ENCODE assay signal across 11 mouse cellular contexts in genomic region chr4:8372069-8372468, GRCm38 (mm10).
A peak's percentile ranks its signal among the peaks of the same experiment; 100 is the strongest.
DNase-seq lines count a peak whose midpoint lies in the region; ATAC-seq and TF ChIP-seq lines count a peak whose summit lies in the region.
"Had no signal": no experiment of that assay in that cellular context is flagged by ENCODE, and none has a peak within 500 bp of the region (broad histone marks: within the 10 kb centered on the region; RNA-seq: fewer than 3 reads in every experiment).

No protein-coding gene starts in this region.

- no peak overlapping the region for H3K4me2 ChIP-seq in forebrain, embryonic 15.5 days (replicated peaks)
- H3K4me2 ChIP-seq: hindbrain, embryonic 13.5 days had no signal

- H3K4me1 ChIP-seq in forebrain, embryonic 10.5 days, result 0 out of 2 replicates have a peak, but pooled peaks cover under 1% of the 10 kb centered on the region
- H3K4me1 ChIP-seq in forebrain, embryonic 15.5 days, result 0 out of 2 replicates have a peak, but pooled peaks cover 2% of the 10 kb centered on the region
- H3K4me1 ChIP-seq: hindbrain, embryonic 13.5 days had no signal

- ATAC-seq in forebrain, embryonic 15.5 days (replicated peaks), result no peak
- ATAC-seq: forebrain, embryonic 14.5 days had no signal

- no peaks in the 10 kb centered on the region for H3K36me3 ChIP-seq in forebrain, embryonic 10.5 days (replicated peaks)
- H3K36me3 ChIP-seq in forebrain, embryonic 15.5 days, result no peaks in the 10 kb centered on the region
- H3K36me3 ChIP-seq: hindbrain, embryonic 13.5 days had no signal

- no peaks in the 10 kb centered on the region for H3K9me3 ChIP-seq in forebrain, embryonic 10.5 days
- no peaks in the 10 kb centered on the region for H3K9me3 ChIP-seq in forebrain, embryonic 15.5 days
- H3K9me3 ChIP-seq: hindbrain, embryonic 13.5 days had no signal

- peak; percentile 43 for TF ChIP-seq CTCF in left cerebral cortex, adult 2 months (IDR thresholded peaks at IDR 0.05)

- H3K27me3 ChIP-seq in forebrain, embryonic 10.5 days (ENCODE audit: poor library complexity, severe bottlenecking), result no peaks in the 10 kb centered on the region
- no peaks in the 10 kb centered on the region for H3K27me3 ChIP-seq in forebrain, embryonic 15.5 days
- H3K27me3 ChIP-seq: hindbrain, embryonic 13.5 days had no signal

- intact Hi-C loops in left cerebral cortex, adult 2 months (cut with DNase I), result no loop called here

- no peak overlapping the region for H3K4me3 ChIP-seq in forebrain, embryonic 10.5 days
- no peak overlapping the region for H3K4me3 ChIP-seq in forebrain, embryonic 15.5 days
- H3K4me3 ChIP-seq in left cerebral cortex, adult 2 months, result no peak overlapping the region
- H3K4me3 ChIP-seq: hindbrain, embryonic 13.5 days had no signal

- H3K27ac ChIP-seq in forebrain, embryonic 10.5 days, result no peak overlapping the region
- H3K27ac ChIP-seq in forebrain, embryonic 15.5 days (replicated peaks), result no peak overlapping the region
- no peak overlapping the region for H3K27ac ChIP-seq in left cerebral cortex, adult 2 months
- H3K27ac ChIP-seq: hindbrain, embryonic 13.5 days had no signal

- H3K9ac ChIP-seq in forebrain, embryonic 15.5 days (replicated peaks), result no peak overlapping the region
- H3K9ac ChIP-seq: hindbrain, embryonic 13.5 days had no signal

- DNase-seq in forebrain, embryonic 10.5 days (ENCODE audit: extremely low spot score, low spot score), result peak; percentile 11
- DNase-seq in left cerebral cortex, adult 2 months (ENCODE audit: extremely low spot score in 1 of 2, low spot score in 2 of 2), result no peak
- no peak for DNase-seq in left cerebral cortex, adult 9 months (ENCODE audit: low spot score in 2 of 2)
- DNase-seq in 416B (ENCODE audit: low read depth) (peak; percentile 50), ZHBTc4 (ENCODE audit: low read depth, low spot score) (peak; percentile 37)
- DNase-seq in right cerebral cortex, postnatal 36 days (ENCODE audit: low spot score in 2 of 2), result no peak
- no peak for DNase-seq in adrenal gland, postnatal 25 days
- DNase-seq: thymus, adult 2 months had no signal

- 68% methylated on average over 3 of the region's 3 CpGs for WGBS in forebrain, embryonic 10.5 days
- WGBS in forebrain, embryonic 15.5 days, result 61% methylated on average over 3 of the region's 3 CpGs

Comparison
In these comparisons a context has a peak if more than half of its experiments do, and no peak if none do; other contexts are left out.
1. DNase-seq: peak in forebrain, embryonic 10.5 days (single experiment), 416B (single experiment) and ZHBTc4 (single experiment); none in left cerebral cortex, adult 2 months (0 of 2), left cerebral cortex, adult 9 months (0 of 2), right cerebral cortex, postnatal 36 days (0 of 2) and adrenal gland, postnatal 25 days (single experiment).